Mouse (Mus musculus) stomach, postnatal 0 days (tissue): Measurements from ENCODE around the gene Uqcrh. TPM values are rescaled to one million over a fixed set of nuclear protein-coding genes. Genes with fewer than 3 reads are reported as not detected.

Experiments used
- ATAC-seq: fragments of 200-750 bp; cut with Nextera tagmentation; 2 replicates; pipeline ENCODE4 v1.8.0; 2017; ENCODE audit not compliant: low FRiP score, low TSS enrichment
- DNase-seq: peaks from one replicate; pipeline ENCODE4 v3.0.0-alpha.2; 2016; ENCODE audit warnings: low spot score
- H3K27ac ChIP-seq: fragments of 300-500 bp; sonication (generic); replicated peaks from 2 replicates; pipeline ENCODE4 v1.5.1; 2014; ENCODE audit warnings: mild to moderate bottlenecking, control low read depth
- H3K27me3 ChIP-seq: fragments of 300-500 bp; sonication (generic); 2 replicates; pipeline ENCODE4 v1.6.1; 2014; ENCODE audit warnings: low read length; ENCODE audit not compliant: control insufficient read depth, insufficient read depth
- H3K36me3 ChIP-seq: fragments of 300-500 bp; sonication (generic); 2 replicates; pipeline ENCODE4 v1.6.1; 2014; ENCODE audit warnings: low read length, mixed read lengths; ENCODE audit not compliant: control insufficient read depth, insufficient read depth
- H3K4me1 ChIP-seq: fragments of 300-500 bp; sonication (generic); replicated peaks from 2 replicates; pipeline ENCODE4 v1.6.1; 2014; ENCODE audit warnings: antibody characterized with exemption; ENCODE audit not compliant: control insufficient read depth, insufficient read depth
- H3K4me2 ChIP-seq: fragments of 300-500 bp; sonication (generic); replicated peaks from 2 replicates; pipeline ENCODE4 v1.6.1; 2014; ENCODE audit warnings: low read depth, mild to moderate bottlenecking, control low read depth, moderate library complexity
- H3K4me3 ChIP-seq: fragments of 300-500 bp; sonication (generic); 2 replicates; pipeline ENCODE4 v1.5.1; 2014; ENCODE audit warnings: low read depth, low read length, control low read depth
- H3K9ac ChIP-seq: fragments of 300-500 bp; sonication (generic); 2 replicates; pipeline ENCODE4 v1.6.1; 2014; ENCODE audit warnings: mild to moderate bottlenecking, low read length, control low read depth, mixed read lengths
- H3K9me3 ChIP-seq: fragments of 300-500 bp; sonication (generic); 2 replicates; pipeline ENCODE4 v1.6.1; 2016; ENCODE audit warnings: low read length; ENCODE audit not compliant: control insufficient read depth
- CTCF ChIP-seq: IDR thresholded peaks from 2 replicates; pipeline ENCODE4 v1.5.1; 2016; ENCODE audit warnings: antibody characterized with exemption, low read depth, mild to moderate bottlenecking, moderate library complexity
- EP300 ChIP-seq: optimal IDR thresholded peaks from 2 replicates; pipeline ENCODE3; 2016; ENCODE audit warnings: antibody characterized with exemption
- WGBS: fragments of 180-500 bp; shearing (Covaris S2); extraction: QIAGEN DNeasy Blood & Tissue Kit; methylation state at CpG from one replicate; pipeline ENCODE4 v1.1.7; 2014; 5-methylcytosine and 5-hydroxymethylcytosine counted together
- polyA plus RNA-seq: library from polyadenylated mRNA; unstranded; fragments of >200 nt; fragmentation: Nextera tagmentation; extraction: Ambion mirVana; gene quantifications from 2 replicates; pipeline ENCODE4 v1.2.1, GENCODE M21; 2015

Uqcrh gene
- polyA plus RNA-seq, 1 experiment from 2014 or later, result 571 TPM

- WGBS, result 64% methylated on average over 3 of the region's 3 CpGs
- Histone ChIP-seq H3K27me3 (no peaks in the 10 kb centered on the region), H3K4me1 (no peaks in the 10 kb centered on the region), H3K9ac (no peak overlapping the region), H3K27ac (no peak overlapping the region), H3K36me3 (peaks cover 3% of the 10 kb centered on the region; the same call in 1 of the 2 replicates), H3K4me2 (no peak overlapping the region), H3K9me3 (no peaks in the 10 kb centered on the region), H3K4me3 (no peak overlapping the region)
- no peak for TF ChIP-seq EP300
- TF ChIP-seq CTCF, result peak; percentile 26; the same call in 1 of the 2 replicates
- ATAC-seq (no peak), DNase-seq (no peak)
These were observed 32.7 kb downstream of the Uqcrh start for GRCm38 (mm10) chr4:116042186-116042585.

GRCm38 (mm10) chr4:116040466-116040865 lies 34.4 kb downstream of the Uqcrh start:
- H3K4me1 ChIP-seq, result no peaks in the 10 kb centered on the region
- no peaks in the 10 kb centered on the region for H3K27me3 ChIP-seq
- 65% methylated on average over 2 of the region's 2 CpGs for WGBS
- H3K27ac ChIP-seq, result no peak overlapping the region
- no peak for DNase-seq
- TF ChIP-seq EP300 (no peak), CTCF (no peak)
- H3K36me3 ChIP-seq, result peaks cover 7% of the 10 kb centered on the region; the same call in 1 of the 2 replicates
- no peaks in the 10 kb centered on the region for H3K9me3 ChIP-seq
- no peak for ATAC-seq
- H3K9ac ChIP-seq, result no peak overlapping the region
- no peak overlapping the region for H3K4me3 ChIP-seq
- no peak overlapping the region for H3K4me2 ChIP-seq

- H3K4me1 ChIP-seq, result no peaks in the 10 kb centered on the region
These were observed 41.5 kb downstream of the Uqcrh start for GRCm38 (mm10) chr4:116033374-116033773.

GRCm38 (mm10) chr4:116032906-116033305 lies 42.0 kb downstream of the Uqcrh start:
- H3K4me2 ChIP-seq, result no peak overlapping the region
- no peak overlapping the region for H3K9ac ChIP-seq
- no peak for ATAC-seq
- H3K4me1 ChIP-seq, result no peaks in the 10 kb centered on the region
- no peaks in the 10 kb centered on the region for H3K9me3 ChIP-seq
- DNase-seq, result no peak
- TF ChIP-seq EP300 (no peak), CTCF (no peak)
- no peak overlapping the region for H3K4me3 ChIP-seq
- peaks cover 10% of the 10 kb centered on the region for H3K36me3 ChIP-seq
- no peaks in the 10 kb centered on the region for H3K27me3 ChIP-seq
- H3K27ac ChIP-seq, result no peak overlapping the region
- 88% methylated on average over 9 of the region's 9 CpGs for WGBS

More at GRCm38 (mm10) chr4:116033374-116033773, 41.5 kb downstream of the Uqcrh start:
- TF ChIP-seq CTCF (no peak), EP300 (no peak)
- Histone ChIP-seq H3K9me3 (no peaks in the 10 kb centered on the region), H3K36me3 (peaks cover 10% of the 10 kb centered on the region), H3K4me2 (no peak overlapping the region), H3K9ac (no peak overlapping the region), H3K27me3 (no peaks in the 10 kb centered on the region), H3K4me3 (no peak overlapping the region), H3K27ac (no peak overlapping the region)
- 88% methylated on average over 5 of the region's 5 CpGs for WGBS
- ATAC-seq (no peak), DNase-seq (no peak)

- TF ChIP-seq EP300, result no peak
- no peak for TF ChIP-seq CTCF
- WGBS, result 8% methylated on average over 18 of the region's 18 CpGs
- no peak for DNase-seq
These were observed 56.7 kb downstream of the Uqcrh start, which contains the start of gene Faah for GRCm38 (mm10) chr4:116017902-116018746. Faah (minus strand) TSS chr4:116017926.

More at GRCm38 (mm10) chr4:116017902-116018746, 56.7 kb downstream of the Uqcrh start, which contains the start of gene Faah:
- Histone ChIP-seq H3K36me3 (no peaks in the 10 kb centered on the region), H3K27me3 (no peaks in the 10 kb centered on the region), H3K9me3 (no peaks in the 10 kb centered on the region), H3K27ac (no peak within 1 kb of the TSS; the same call in 1 of the 2 replicates), H3K4me2 (peak within 1 kb of the TSS; percentile 96), H3K9ac (peak within 1 kb of the TSS; percentile 54), H3K4me3 (peak within 1 kb of the TSS; percentile 58), H3K4me1 (no peaks in the 10 kb centered on the region)
- ATAC-seq, result peak; percentile 46; the same call in 1 of the 2 replicates
